Mouse (Mus musculus) spleen, adult 2 months (tissue): ENCODE data around the gene Rsf1.

Experiments
- CTCF ChIP-seq: fragments of 200-500 bp; IDR thresholded peaks from 2 replicates; pipeline ENCODE4 v1.5.1; 2011; ENCODE audit warnings: mild to moderate bottlenecking, inconsistent platforms; ENCODE audit not compliant: insufficient read depth, insufficient read length, insufficient replicate concordance; ENCODE audit errors: extremely low read depth
- POLR2A ChIP-seq: fragments of 200-500 bp; IDR thresholded peaks from 2 replicates; pipeline ENCODE4 v1.6.1; 2011; ENCODE audit warnings: low read depth, low read length, inconsistent platforms

DNA sequence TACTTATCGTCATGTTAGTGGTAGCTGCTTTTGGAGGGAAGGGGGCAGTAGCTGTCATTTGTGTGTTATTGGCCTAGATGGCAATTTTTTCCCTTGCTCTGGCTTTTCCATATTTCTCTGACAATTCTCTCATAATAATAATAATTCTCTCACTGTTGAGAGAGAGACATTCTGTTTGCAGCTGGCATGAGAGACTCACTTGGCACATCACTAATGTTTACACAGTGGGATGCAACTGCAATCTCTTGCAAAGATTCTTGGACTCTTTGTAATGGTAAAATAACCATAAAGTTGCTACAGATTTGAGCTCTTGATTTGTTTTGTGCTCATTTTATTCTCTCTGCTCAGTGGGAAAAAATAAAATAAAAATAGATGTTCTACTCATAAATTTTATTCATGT lies 137.6 kb downstream of the Rsf1 start:
- TF ChIP-seq CTCF: no peak
- TF ChIP-seq POLR2A: no peak
